Mouse (Mus musculus) bone marrow macrophage, adult 2 months (primary cell): ENCODE measurements around the gene Zdhhc1. TPM values are rescaled to one million over a fixed set of nuclear protein-coding genes. Genes with fewer than 3 reads are reported as not detected.

ENCODE experiments used
- H3K27ac ChIP-seq: 2 replicates; pipeline ENCODE4 v1.5.1; 2012; ENCODE audit warnings: low read depth, low read length; ENCODE audit not compliant: insufficient read depth
- H3K4me1 ChIP-seq: 2 replicates; pipeline ENCODE4 v1.6.1; 2012; ENCODE audit warnings: low read length; ENCODE audit not compliant: control insufficient read depth, insufficient read depth
- H3K4me3 ChIP-seq: 2 replicates; pipeline ENCODE4 v1.5.1; 2012; ENCODE audit warnings: mild to moderate bottlenecking, low read length, moderate library complexity; ENCODE audit not compliant: insufficient read depth
- CTCF ChIP-seq: IDR thresholded peaks from 2 replicates; pipeline ENCODE4 v1.5.1; 2012; ENCODE audit warnings: low read depth, mild to moderate bottlenecking, low read length, moderate library complexity
- POLR2A ChIP-seq: IDR thresholded peaks from 2 replicates; pipeline ENCODE4 v1.6.1; 2012; ENCODE audit warnings: mild to moderate bottlenecking, low read depth, low read length, borderline replicate concordance
- polyA plus RNA-seq: library from polyadenylated mRNA; stranded (reverse); fragments of >200 nt; gene quantifications from 2 replicates; pipeline ENCODE4 v1.2.4, GENCODE M21; 2012; ENCODE audit not compliant: missing spikeins, insufficient read depth, insufficient read length

Gene Zdhhc1
- polyA plus RNA-seq, 1 experiment: 16.0 TPM

DNA sequence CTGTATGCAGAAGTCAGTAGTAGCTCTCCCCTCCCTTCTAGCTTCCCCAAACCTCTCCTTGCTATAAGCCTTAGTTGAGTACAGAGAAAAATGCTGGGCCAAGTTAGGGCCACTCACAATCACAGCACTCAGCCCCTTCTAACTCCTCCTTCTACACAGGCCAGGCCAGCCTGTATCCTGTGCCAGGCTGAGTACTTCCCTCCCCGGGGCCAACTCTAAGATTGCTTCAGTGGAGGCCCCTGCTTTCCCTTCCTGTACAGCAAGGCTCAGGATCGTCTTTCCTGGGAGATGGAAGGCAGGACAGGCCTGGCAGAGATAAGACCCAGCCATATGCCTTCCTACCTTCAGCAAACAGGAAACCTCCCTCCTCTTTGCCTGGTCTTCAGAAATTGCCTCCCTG lies 36.7 kb upstream of the Zdhhc1 start:
- no peak overlapping the region for H3K4me3 ChIP-seq
- peaks cover 21% of the 10 kb centered on the region for H3K4me1 ChIP-seq
- no peak for TF ChIP-seq POLR2A
- TF ChIP-seq CTCF: no peak
- peak overlapping the region; percentile 19; the same call in 1 of the 2 replicates for H3K27ac ChIP-seq

DNA sequence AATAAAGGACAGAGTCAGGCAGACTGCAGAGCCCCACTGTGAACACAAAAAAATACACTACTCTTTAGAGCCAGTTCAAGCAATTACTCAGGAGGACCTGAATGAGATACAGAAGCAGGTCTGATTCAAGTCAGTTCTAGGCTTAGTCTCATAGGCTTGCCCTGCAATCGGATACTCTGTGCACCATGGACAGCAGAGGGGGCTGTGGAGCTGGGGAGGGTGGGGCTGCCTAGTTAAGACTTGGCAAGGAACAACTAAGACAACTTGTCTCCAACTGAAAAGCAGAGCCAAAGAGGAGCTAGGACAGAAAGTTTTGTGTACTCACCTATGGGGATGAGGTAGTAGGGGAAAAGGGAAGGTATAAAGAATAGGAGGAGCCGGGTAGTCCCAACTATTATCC lies 35.1 kb upstream of the Zdhhc1 start:
- no peak overlapping the region for H3K27ac ChIP-seq
- TF ChIP-seq POLR2A: no peak
- TF ChIP-seq CTCF: 0 out of 2 replicates have a peak, but pooled peaks have one; percentile 26
- no peak overlapping the region for H3K4me3 ChIP-seq
- H3K4me1 ChIP-seq: peaks cover 21% of the 10 kb centered on the region

DNA sequence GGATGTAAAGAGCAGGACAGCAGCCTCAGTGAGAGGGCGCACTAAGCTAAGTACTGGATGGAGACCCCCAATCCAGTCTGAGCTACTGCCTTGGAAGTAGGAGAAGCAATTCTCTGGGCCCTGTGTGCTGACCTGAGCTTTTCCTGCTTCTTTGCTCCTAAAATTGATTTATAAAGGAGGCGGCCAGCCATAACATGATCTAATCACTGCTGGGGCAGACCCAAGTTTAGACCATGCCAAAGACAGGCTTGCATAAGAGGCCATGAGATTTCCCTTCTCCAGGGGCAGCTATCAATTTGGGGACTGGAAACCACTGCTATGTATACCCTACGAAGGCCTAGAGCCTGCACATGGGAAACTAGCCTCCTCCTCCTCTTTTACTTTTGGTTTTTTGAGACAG lies 32.6 kb upstream of the Zdhhc1 start:
- Histone ChIP-seq H3K27ac (no peak overlapping the region), H3K4me1 (peaks cover 21% of the 10 kb centered on the region), H3K4me3 (no peak overlapping the region)
- TF ChIP-seq CTCF (no peak), POLR2A (no peak)

DNA sequence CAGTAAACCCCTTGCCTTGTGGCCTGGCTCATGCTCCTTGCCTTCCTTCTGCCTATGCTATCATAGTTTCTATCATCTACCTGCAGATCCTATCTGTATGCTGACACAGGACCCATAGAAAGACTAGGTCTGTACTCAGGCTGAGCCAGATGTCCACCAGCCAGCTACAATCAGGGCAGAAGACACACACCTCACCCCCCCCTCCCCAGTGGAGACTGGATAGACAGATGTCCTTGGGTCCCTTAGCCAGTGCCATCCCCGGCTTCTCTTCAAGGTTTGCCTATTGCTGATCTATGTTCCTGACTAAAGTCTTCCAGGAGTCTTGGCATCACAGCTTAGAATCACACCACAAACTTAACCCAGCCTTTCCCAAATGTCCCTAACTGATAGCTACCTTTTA lies 31.5 kb upstream of the Zdhhc1 start:
- Histone ChIP-seq H3K4me3 (no peak overlapping the region), H3K4me1 (peaks cover 12% of the 10 kb centered on the region), H3K27ac (no peak overlapping the region)
- no peak for TF ChIP-seq CTCF
- no peak for TF ChIP-seq POLR2A

DNA sequence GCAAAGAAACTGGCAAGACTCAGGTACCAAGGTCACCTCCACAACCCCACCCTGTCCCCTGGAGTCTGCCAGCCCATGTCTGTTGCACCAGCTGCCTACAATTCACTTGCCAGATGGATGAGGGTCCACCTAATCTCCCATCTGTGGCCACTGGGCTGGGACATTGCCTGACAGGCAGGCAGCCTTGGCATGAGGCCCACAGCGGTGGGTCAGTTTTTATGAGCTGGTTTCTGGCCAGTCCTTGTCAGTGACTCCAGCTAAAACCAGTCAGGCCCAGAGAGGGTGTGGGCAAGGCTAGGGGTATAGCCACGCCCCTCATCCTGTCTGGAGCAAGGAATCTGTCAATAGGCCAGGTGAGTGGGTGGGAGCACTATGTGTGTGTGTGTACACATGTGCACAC lies 30.4 kb upstream of the Zdhhc1 start:
- Histone ChIP-seq H3K4me1 (peaks cover 4% of the 10 kb centered on the region; the same call in 1 of the 2 replicates), H3K4me3 (no peak overlapping the region), H3K27ac (no peak overlapping the region)
- TF ChIP-seq POLR2A (no peak), CTCF (no peak)

DNA sequence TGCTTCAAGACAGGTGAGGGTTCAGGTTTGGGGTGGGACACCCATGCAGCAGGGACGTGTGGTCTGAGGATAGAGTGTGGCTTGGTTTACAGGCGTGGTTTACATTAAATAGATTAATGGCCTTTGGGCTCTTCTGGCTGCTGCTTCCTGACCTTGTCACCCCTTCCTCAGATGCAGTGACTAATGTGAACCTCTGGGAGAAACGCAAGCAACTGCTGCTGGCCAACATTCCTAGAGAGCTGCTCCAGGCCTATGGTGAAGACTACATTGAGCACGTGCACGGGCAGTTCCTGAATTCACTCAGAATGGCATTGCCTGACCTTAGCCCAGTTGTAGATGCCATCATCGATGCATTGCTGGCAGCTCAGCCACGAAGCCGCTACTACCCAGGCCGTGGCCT lies 26.2 kb upstream of the Zdhhc1 start:
- Histone ChIP-seq H3K4me1 (peaks cover 6% of the 10 kb centered on the region; the same call in 1 of the 2 replicates), H3K27ac (no peak overlapping the region)
- no peak for TF ChIP-seq POLR2A
- TF ChIP-seq CTCF: no peak

DNA sequence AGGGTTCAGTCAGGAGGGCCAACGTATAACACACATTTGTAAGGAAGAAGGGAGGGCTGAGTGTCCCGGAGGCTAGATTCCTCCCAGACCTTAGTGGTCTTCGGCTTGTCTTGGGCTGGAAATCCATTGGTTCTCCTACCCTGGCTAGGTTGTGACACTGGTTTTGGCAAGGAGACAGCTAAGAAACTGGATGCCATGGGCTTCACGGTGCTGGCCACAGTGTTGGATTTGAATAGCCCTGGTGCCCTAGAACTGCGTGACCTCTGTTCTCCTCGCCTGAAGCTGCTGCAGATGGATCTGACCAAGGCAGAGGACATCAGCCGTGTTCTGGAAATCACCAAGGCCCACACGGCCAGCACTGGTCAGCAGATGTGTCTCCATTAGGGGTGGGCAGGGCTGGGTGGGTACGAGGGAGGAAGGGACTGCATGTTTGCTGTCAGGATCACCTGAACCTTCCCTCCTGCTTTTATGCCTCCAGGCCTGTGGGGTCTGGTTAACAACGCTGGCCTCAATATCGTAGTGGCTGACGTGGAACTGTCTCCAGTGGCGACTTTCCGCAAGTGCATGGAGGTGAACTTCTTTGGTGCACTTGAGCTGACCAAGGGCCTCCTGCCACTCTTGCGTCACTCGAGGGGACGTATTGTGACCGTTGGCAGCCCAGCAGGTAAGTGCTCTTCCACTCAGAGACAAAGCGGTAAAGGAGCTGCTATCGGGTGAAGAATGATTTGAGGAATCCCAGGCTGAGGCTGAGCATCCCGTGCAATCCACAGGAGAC lies 25.5 kb upstream of the Zdhhc1 start:
- no peak for TF ChIP-seq CTCF
- H3K4me3 ChIP-seq: no peak overlapping the region
- no peak overlapping the region for H3K27ac ChIP-seq
- H3K4me1 ChIP-seq: peaks cover 6% of the 10 kb centered on the region; the same call in 1 of the 2 replicates

More for the DNA sequence above, 26.2 kb upstream of the Zdhhc1 start:
- H3K4me3 ChIP-seq: no peak overlapping the region

DNA sequence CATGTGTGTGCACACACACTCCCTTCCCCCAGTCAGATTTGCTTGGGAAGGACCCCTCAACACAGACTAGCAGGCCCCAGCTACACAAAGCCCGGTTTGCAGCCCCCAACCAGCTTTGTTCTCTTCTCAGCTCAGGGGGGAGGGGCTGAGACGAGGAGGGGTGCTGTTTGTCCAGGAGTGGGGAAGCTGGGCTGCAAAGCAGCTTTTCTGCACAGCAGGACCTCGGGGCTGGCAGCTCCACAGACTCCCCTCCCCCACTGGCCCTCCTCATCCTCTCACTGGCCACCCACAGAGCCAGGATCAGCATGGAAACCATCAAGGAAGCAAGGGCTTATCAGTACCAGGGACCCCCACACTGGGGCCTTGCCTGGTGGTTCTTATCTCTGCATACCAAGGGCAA lies 24.4 kb upstream of the Zdhhc1 start:
- no peak overlapping the region for H3K4me3 ChIP-seq
- H3K4me1 ChIP-seq: peaks cover 3% of the 10 kb centered on the region; the same call in 1 of the 2 replicates
- H3K27ac ChIP-seq: no peak overlapping the region
- no peak for TF ChIP-seq POLR2A

DNA sequence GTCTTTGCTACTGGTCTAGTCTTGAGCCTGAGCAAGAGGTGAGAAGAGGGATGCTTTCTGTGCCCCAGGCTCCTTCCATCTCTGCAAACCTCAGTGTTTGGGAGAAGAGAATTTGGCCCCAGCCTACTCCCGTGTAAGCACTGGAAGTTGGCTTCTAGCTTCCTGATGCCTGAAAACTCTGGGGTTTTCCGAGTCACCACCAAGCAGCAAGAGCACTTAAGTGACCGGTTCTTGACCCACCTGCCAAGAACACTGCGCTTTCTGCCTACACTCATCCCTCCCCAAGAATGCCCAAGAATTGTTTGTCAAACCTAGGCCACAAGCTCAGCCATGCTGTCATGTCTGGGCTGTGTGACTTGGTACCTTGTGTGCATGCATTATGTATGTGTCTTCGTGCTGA lies 23.8 kb upstream of the Zdhhc1 start:
- H3K4me3 ChIP-seq: no peak overlapping the region
- H3K4me1 ChIP-seq: 0 out of 2 replicates have a peak, but pooled peaks cover 3% of the 10 kb centered on the region
- H3K27ac ChIP-seq: no peak overlapping the region
- TF ChIP-seq POLR2A (no peak), CTCF (no peak)

DNA sequence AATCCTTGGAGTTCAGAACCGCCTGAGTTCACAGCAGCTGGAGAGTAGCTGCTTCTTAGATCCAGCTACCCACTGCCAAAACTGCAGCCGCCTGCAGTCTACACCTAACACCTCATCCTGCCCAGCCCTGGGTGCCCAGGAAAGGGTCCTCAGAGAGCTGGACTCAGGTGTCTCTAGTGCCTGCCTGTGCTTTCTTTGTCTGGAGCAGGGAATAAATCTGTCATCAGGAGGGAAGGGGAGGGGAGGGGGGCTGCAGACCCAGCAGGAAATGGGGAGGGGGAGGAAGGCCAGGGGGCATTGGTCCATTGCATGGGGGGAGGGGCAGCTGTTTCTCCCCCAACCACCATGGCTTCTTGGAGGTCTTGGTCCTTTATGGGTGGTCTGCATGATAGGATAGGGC lies 22.9 kb upstream of the Zdhhc1 start:
- Histone ChIP-seq H3K4me3 (no peak overlapping the region), H3K4me1 (peaks cover 8% of the 10 kb centered on the region), H3K27ac (no peak overlapping the region)
- TF ChIP-seq CTCF: no peak
- TF ChIP-seq POLR2A: no peak
